Mouse (Mus musculus): Measurements from ENCODE around the gene Trmt112.

The Trmt112 gene

DNA sequence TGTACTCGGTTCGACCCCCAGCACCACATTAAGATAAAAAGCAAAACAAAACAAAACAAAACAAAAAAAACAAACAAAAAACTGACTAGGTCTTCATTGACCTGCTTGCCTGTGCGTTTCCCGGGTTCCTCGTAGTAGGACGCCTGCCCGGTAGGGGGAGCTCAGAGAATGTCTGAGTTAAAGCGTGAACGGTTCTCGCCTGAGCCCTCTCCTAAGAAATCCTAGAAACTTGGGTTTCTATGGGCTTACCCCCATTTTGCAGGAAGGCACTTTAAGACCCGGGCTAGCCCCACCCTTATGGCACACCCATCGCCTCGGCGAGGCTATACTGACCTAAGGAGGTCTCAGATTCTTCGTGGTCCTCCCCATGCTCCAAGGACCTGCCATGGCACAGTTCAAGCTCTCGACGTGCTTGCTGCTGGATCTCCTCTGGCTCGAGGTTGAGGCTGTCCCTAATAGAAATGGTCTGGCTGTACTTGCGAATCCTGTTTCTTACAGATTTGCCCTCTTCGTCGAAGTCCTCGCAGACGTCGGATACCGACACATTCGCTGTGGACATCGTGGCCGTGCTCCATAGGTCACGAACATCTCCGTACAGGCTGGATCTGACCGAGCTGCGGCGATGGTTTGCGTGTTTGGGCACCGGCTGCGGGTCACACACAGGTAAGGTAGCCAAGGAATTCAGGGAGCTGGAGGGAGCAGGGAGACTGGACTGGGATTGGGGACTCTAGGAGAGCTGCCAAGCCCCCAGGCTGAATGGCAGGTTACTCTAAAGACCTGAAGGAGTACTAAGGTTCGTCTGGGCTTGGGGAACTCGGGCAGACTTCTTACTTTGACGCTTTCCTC, 15.2 kb downstream of the Trmt112 start:
- in situ Hi-C loops (cut with MboI, MseI) = no loop called here

GRCm38 (mm10) chr19:6925307-6925573, 15.7 kb downstream of the Trmt112 start, which contains the start of gene Catsperz:
TSS of gene Catsperz (minus strand) at chr19:6925380.
- in situ Hi-C loops (cut with MboI, MseI) = no loop called here

- in situ Hi-C loops (cut with MboI, MseI) = no loop called here
Observed at GRCm38 (mm10) chr19:6925611-6926329, 16.3 kb downstream of the Trmt112 start.

GRCm38 (mm10) chr19:6926559-6927255, 17.2 kb downstream of the Trmt112 start:
- in situ Hi-C loops (cut with MboI, MseI) = no loop called here

DNA sequence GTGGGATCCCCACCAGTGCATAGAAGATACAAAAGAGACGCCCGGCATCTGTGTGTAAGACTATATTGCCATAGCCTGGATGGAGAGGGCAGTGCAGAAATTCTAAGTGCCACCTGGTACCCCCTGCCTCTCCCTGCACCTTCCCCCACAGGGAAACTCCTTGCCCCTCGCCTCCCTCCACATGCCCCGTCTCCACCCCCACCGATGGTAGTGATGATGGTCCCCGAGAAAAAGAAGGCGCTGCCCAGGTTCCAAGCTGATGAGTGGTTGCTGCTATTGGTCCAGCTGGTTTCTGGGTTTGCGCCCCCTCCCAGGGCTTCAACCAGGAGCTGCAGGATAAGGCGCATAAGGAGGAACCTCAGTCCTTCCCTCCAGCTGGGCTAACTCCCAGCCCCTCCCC, 18.6 kb downstream of the Trmt112 start:
- in situ Hi-C loops (cut with MboI, MseI) = no loop called here

DNA sequence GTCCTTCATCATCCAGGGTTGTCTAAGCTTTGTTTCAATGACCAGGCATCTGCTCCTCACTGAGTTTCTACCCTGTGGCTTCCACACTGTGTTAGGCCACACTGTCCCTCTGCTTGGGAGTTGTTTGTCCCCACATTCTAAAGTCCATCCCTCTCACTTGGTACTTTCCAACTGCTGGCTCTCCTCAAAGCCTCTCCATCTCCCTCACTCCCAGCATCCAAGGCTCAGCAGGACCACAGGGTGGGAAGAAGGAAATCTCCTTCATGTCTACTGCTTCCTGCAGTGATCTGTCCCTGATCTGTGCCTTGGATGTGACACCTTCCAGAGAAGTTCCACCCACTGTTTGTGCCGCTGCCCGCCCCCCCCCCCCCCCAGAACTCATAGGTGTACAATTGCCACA, 21.5 kb downstream of the Trmt112 start:
- in situ Hi-C loops (cut with MboI, MseI) = no loop called here

GRCm38 (mm10) chr19:6932018-6932417, 22.5 kb downstream of the Trmt112 start:
- in situ Hi-C loops (cut with MboI, MseI) = no loop called here

GRCm38 (mm10) chr19:6933102-6933435, 23.6 kb downstream of the Trmt112 start:
- in situ Hi-C loops (cut with MboI, MseI) = no loop called here

- in situ Hi-C loops (cut with MboI, MseI) = no loop called here
Observed at GRCm38 (mm10) chr19:6933436-6934194, 24.1 kb downstream of the Trmt112 start.

GRCm38 (mm10) chr19:6934195-6934977, 24.9 kb downstream of the Trmt112 start, which contains the start of gene Kcnk4:
TSS of gene Kcnk4 (minus strand) at chr19:6934515.
- in situ Hi-C loops (cut with MboI, MseI) = no loop called here

DNA sequence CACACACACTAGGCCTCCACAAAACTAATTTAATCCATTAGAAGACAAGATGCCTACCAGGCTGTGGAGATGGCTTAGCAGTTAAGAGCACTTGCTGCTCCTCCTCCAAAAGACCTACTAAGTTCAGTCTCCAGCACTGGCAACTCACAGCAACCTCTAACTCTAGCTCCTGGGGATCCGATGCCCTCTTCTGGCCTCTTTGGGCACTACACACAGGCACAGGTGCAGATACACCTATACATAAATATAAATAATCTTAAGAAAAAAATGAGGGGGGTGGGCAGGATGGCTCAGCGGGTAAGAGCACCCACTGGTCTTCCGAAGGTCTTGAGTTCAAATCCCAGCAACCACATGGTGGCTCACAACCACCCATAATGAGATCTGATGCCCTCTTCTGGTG, 26.8 kb downstream of the Trmt112 start:
- in situ Hi-C loops (cut with MboI, MseI) = loop anchor here (5.0 kb wide), 1 partner anchor 41 kb away; the partner anchor contains the start of gene Plcb3

GRCm38 (mm10) chr19:6937541-6938465, 28.3 kb downstream of the Trmt112 start:
- in situ Hi-C loops (cut with MboI, MseI) = loop anchor here (5.0 kb wide), 1 partner anchor 39 kb away; the partner anchor contains the start of gene Plcb3

DNA sequence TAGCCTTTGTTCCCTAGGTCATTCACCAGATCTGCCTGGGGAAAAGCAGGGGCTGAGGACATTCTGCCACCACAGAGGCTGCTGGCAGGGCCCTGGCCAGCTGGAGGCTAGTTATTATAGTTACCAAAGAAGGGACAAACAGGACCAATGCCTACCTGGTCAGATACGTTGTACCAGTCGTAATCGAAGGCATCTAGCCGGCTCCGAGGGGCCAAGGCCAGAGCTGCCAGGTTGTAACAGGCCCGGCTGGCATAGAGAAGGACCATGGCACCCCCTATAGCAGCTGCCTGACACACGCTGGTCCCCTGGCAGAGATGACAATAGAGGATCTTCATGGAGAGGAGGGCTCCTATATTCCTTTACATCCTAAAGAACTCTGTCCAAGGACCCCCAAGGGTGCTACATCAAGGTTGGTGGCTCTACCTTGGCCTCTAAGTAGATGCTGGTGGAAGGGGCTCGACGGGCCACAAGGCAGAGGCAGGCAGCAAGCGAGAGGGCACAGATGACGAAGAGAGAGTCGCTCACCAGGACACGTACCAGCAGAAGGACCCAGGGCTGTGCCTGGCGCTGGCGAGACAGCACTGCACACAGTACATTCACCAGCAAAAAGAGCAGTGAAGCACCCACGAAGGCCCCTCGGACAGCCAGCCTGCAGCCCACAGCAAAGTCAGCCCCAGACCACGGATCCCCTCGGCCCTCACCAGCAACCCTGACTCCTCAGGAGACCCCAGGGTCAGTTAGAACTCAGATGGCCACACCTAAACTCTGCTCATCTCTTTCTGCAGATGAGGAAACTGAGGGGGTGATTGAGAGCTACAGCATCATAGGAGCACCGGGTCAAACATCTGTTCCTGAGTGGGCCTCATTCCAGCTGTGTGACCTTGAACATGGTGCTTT, 29.9 kb downstream of the Trmt112 start:
- in situ Hi-C loops (cut with MboI, MseI) = loop anchor here (5.0 kb wide), 1 partner anchor 38 kb away; the partner anchor contains the start of gene Plcb3

DNA sequence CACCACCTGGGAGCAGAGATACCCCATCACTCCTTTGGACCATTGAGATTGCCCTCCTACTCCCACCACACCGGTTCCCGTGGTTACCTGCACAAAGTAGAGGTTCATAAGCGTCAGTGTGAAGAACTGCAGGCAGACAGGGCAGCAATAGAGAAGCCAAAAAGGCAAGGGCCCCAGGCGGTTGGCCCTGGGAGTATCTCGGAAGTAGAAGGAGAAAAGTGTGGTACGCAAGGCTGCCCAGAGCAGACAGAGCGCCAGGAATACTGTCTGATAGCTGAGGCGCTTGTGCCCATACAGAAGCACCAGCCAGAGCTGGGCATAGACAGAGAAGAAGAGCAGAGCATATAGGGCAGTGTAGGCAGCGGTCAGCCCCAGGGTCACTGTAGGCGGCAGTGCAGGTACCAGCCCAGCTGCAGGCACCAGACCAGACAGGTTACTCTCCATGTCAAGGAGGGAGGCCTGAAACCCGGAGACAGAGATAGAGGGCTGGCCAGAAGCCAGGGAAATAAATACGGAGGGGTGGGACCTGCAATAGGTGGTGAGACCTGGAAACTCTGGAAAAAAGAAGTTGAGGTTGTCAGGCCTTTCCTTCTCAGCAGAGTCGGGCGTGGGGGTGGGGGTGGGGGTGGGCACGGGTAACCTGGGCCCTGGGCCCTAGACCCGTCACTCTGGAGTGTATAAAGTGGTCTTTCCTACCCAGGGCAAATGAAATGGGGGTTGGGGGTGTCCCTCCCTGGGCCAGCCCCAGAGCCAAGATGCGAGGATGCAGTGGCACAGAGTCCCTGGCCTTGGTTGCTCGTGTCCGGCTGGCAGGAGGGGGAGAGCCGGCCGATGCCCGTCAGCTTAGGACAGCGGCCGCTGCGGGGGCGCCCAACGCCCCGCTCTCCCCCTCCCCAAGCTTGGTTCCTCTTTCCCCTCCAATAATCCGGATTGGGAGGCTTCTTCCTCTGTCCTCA, 31.2 kb downstream of the Trmt112 start:
- in situ Hi-C loops (cut with MboI, MseI) = no loop called here

- in situ Hi-C loops (cut with MboI, MseI) = no loop called here
Observed at GRCm38 (mm10) chr19:6941372-6942248, 32.1 kb downstream of the Trmt112 start, which contains the start of gene Bad. TSS of gene Bad (plus strand) at chr19:6941861.

DNA sequence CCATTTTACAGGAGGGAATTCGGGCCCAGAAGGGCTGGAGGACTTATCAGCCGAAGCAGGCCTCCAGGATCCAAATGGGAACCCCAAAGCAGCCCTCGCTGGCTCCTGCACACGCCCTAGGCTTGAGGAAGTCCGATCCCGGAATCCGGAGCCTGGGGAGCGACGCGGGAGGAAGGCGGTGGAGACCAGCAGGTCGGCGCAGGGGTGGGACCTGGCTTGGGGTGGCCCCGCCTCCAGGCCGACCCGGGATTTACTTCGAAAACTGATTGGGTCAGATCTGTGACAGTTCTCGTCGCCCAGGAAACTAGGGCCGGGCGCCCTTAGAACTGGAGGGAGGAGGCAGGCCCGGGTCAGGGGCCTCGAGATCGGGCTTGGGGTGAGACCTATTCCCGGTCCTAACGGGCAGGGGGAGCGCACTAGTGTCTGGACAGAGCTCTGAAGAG, 32.8 kb downstream of the Trmt112 start, which contains the start of gene Gpr137:
TSS of gene Gpr137 (minus strand) at position 232 of the 443 bp plus-strand sequence.
- in situ Hi-C loops (cut with MboI, MseI) = no loop called here

All from T-helper 2 cell (primary cell).